Mouse (Mus musculus) spleen, adult 2 months (tissue): Measurements from ENCODE around the gene Zfp579.

Experiments used
- CTCF ChIP-seq: fragments of 200-500 bp; IDR thresholded peaks from 2 replicates; pipeline ENCODE4 v1.5.1; 2011; ENCODE audit warnings: mild to moderate bottlenecking, inconsistent platforms; ENCODE audit not compliant: insufficient read depth, insufficient read length, insufficient replicate concordance; ENCODE audit errors: extremely low read depth
- POLR2A ChIP-seq: fragments of 200-500 bp; IDR thresholded peaks from 2 replicates; pipeline ENCODE4 v1.6.1; 2011; ENCODE audit warnings: low read depth, low read length, inconsistent platforms

- no peak for TF ChIP-seq CTCF
- no peak for TF ChIP-seq POLR2A
Observed at GRCm38 (mm10) chr7:4995268-4996002, 523 bp downstream of the Zfp579 start.
